Mouse (Mus musculus): ENCODE data around the gene Srebf1.

The Srebf1 gene

DNA sequence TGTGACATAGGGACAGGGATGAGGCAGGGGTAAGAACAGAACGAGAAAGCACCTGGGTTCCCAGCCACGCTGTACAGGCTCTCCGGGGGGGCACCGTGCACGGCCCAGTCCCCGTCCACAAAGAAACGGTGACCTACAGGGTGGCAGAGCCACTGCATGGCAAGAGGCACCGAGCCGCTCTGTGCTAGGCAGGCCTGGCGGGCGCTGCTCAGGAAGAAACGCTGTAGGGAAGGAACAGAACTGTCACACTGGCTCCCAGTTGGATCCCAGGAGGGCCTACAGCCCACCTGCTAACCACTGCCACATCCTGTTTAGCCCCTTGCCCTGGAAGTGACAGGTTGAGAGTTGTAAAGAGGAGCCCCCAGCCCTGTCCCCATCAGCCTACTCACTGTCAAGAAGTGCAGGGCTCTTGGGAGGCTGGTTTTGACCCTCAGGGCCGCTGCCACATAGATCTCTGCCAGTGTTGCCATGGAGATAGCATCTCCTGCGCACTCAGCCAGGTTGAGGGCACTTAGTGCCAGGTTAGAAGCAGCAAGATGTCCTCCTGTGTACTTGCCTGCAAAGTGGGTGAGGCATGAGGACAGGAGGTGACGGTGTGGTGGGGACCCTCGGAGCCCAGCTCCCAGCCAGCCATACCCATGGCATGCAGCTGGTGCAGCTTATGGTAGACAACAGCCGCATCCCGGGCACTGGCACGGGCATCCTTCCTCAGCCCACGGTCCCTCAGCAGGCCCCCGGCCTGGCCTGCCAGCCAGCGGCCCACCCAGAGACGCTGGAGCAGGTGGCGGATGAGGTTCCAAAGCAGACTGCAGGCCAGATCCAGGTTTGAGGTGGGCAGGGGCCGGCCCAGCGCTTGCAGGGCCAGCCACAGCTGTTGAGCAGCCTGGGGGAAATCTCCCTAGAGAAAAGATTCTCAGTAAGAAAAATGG, 19.4 kb downstream of the Srebf1 start:
- no peak for DNase-seq

DNA sequence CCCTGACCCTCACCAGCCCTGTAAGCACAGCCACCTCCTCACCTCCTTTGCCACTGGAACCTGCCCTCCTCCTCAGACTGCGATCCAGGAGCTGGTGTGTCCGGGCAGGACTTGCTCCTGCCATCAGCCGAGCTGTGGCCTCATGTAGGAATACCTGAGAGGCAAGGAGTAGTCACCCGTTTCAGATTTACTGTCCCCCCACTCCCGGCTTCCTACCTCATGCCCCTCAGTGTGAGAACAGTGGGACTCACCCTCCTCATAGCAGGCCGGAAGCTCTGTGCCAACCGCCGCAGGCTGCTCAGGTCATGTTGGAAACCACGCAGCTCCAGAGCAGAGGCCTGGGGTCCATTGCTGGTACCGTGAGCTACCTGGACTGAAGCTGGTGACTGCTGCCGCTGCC, 22.0 kb downstream of the Srebf1 start:
- DNase-seq: no peak

DNA sequence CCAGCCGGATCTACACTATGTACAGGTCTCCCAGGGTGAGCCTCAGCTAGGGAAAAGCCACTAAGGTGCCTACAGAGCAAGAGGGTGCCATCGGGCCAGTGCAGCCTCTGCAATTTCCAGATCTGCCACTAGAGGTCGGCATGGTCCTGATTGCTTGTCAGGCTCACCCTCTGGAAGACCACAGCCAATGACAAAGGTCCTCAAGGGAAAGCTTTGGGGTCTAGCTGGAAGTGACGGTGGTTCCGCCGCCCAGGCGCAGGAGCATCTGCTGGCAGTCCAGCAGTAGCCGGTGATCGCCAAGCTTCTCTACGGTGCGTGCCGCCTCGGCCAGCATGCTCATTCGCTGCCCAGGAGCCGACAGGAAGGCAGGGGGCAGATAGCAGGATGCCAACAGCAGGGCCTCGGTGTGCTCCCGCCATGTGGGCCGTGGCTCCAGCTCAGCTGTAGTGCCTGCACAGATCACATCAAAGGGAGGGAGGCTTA, 22.6 kb downstream of the Srebf1 start:
- DNase-seq: peak; percentile 90

DNA sequence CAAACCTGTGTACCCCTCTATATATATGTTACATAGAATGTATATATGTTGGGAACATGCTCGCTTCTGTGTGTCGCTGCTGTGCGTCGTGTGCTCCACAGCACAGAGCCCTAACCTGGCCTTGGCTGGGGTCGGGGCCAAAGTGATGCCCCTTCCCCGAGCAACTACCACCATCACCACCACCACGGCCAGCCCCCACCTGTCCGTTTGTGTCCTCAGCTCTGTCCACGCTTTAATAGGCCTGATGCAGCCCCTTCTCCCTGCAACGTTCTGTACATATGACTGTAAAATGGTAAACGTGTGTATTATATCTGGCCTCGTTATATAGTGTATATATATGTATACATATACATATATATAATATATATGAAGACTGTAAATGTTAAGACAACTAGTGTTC, 23.7 kb downstream of the Srebf1 start:
- no peak for DNase-seq

DNA sequence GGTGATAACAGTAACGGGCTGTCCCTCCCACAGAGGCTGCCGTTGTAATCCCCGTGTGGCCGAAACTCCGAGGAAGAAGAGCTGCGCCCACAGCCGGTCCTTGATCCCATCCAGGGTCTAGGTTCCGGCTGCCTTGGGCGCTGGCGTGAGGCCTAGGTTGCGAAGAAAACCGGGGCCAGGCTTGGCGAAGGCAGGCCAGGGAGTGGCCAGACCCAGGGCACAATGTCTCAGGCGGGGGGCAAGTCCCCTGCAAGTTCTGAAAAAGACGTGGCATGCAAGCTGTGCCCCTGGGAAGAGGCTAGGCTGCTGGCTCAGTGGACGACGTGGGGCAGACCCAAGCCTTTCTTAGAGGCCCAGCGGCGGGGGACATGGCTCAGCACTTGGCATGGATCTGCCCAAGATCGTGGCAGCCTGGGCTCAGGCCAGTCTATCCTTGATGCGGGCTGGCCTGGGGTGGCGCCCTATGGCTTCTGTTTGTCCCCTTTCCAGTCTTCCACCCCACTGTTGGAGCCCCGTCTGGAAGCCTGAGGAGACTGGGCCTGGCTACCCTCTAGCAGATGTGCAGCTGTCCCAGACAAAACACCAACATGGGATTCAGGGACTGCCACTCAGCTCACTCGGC, 24.3 kb downstream of the Srebf1 start:
- no peak for DNase-seq

DNA sequence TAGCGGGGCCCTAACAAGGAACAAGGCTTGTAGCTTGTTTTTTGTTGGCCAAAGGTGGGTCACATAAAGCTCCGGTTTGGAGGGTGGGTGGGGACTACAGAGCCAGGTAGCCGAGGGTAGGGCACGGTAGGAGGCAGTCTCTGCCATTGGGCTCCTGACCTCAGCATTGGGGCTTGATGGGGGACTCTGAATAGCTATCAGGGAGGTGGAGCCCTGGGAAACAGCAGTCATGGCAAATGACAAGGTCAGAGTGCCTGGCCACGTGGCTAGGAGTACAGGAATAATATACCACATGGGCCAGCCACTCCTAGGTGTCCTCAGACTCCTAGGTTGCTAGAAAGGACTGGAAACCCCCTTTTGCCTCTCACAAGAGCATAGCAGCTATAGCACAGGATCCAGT, 26.0 kb downstream of the Srebf1 start:
- no peak for DNase-seq

DNA sequence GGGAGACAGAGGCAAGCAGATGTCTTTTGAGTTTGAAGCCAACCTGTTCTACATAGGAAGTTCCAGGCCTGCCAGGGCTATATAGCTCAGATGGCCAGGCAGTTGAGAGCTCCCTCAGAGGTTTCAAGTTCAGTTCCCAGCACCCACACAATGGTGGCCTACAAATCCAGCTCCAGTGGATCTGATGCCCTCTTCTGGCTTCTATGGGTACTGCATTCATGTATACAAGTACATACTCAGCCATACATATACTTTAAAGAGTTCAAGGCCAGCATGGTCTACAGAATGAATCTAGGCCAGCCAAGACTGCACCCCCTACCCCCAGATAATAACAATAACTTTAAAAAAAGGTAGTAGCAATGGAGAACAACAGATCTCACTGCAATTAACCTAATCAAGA, 27.3 kb downstream of the Srebf1 start:
- no peak for DNase-seq

DNA sequence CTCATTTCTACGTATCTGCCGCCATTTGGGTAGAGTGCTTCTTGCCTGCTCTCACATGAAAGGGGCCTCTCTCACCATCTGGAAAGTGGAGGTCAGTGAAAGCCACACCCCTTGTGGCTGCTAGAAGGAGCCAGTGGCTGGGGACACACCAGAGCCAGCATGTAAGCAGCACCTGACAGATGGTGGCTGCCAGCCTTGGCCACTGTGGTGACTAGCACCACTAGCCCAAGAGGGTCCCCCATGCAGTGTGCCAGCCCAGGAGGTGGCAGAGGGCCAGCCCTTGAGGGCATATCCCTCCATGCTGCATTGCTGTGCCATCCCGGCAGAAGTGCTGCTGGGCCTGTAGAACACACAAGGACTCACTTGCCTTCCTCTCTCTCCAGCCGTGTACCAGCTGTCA, 28.8 kb downstream of the Srebf1 start:
- no peak for DNase-seq

DNA sequence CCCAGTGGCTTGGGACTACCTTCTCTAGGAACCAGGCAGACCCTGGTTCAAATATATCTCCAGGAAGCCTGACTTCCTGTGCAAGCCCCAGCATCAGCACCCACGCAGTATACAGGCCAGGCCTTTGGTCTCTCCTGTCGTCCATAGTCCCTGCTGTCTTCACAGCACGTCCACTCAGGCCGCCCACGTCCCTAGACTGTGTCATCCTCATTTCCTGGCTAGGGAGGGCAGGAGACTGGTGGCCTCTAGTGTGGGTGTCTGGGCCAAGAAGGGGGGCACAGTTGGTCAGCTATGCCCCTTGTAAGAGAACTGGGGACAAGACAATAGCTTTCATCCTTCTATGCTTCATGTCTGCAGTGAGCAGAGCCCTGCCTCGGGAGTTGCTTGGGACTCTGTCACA, 29.8 kb downstream of the Srebf1 start:
- no peak for DNase-seq

DNA sequence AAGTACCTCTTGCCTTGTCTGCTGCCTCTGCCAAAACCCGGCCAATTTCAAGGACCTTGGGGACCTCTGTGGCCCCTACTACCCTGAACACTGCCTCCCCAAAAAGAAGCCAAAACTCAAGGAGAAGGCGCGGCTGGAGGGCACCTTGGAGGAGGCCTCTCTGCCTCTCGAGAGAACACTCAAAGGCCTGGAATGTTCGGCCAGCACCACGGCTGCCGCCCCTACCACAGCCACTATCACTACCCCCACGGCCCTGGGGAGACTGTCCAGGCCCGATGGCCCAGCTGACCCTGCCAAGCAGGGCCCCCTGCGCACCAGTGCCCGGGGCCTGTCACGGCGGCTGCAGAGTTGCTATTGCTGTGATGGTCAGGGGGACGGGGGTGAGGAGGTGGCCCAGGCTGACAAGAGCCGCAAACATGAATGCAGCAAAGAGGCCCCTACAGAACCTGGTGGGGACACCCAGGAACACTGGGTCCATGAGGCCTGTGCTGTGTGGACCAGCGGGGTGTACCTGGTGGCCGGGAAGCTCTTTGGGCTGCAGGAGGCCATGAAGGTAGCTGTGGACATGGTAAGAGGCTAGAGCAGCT, 32.2 kb downstream of the Srebf1 start:
- DNase-seq: no peak

DNA sequence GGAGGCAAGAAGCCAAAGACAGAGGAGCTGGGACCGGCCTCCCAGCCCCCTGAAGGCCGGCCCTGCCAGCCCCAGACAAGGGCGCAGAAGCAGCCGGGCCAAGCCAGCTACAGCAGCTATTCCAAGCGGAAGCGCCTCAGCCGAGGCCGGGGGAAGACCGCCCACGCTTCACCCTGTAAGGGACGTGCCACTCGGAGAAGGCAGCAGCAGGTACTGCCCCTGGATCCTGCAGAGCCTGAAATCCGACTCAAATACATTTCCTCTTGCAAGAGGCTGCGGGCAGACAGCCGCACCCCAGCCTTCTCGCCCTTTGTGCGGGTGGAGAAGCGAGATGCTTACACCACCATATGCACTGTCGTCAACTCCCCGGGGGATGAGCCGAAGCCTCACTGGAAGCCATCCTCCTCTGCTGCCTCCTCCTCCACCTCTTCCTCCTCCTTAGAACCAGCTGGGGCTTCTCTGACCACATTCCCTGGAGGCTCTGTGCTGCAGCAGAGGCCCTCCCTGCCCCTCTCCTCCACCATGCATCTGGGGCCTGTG, 32.8 kb downstream of the Srebf1 start:
- DNase-seq: no peak

DNA sequence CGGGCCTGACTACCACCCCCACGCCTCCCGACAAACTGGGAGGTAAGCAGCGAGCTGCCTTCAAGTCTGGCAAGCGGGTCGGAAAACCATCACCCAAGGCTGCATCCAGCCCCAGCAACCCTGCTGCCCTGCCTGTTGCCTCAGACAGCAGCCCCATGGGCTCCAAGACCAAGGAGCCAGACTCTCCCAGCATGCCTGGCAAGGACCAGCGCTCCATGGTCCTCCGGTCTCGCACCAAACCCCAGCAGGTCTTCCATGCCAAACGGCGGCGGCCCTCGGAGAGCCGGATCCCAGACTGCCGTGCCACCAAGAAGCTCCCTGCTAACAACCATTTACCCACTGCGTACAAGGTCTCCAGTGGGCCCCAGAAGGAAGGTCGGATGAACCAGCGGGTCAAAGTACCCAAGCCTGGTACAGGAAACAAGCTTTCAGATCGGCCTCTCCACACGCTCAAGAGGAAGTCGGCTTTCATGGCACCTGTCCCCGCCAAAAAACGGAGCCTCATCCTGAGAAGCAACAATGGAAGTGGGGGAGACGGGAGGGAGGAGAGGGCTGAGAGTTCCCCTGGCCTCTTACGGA, 34.0 kb downstream of the Srebf1 start:
- DNase-seq: no peak

DNA sequence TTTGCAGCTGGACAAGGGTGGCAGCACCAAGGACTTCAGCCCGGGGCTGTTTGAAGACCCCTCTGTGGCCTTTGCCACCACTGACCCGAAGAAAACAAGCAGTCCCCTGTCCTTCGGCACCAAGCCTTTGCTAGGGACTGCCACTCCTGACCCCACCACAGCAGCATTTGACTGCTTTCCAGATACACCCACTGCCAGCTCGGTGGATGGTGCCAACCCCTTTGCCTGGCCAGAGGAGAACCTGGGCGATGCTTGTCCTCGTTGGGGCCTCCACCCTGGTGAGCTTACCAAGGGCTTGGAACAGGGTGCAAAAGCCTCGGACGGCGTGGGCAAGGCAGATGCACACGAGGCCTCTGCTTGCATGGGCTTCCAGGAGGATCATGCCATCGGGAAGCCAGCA, 35.3 kb downstream of the Srebf1 start:
- no peak for DNase-seq

DNA sequence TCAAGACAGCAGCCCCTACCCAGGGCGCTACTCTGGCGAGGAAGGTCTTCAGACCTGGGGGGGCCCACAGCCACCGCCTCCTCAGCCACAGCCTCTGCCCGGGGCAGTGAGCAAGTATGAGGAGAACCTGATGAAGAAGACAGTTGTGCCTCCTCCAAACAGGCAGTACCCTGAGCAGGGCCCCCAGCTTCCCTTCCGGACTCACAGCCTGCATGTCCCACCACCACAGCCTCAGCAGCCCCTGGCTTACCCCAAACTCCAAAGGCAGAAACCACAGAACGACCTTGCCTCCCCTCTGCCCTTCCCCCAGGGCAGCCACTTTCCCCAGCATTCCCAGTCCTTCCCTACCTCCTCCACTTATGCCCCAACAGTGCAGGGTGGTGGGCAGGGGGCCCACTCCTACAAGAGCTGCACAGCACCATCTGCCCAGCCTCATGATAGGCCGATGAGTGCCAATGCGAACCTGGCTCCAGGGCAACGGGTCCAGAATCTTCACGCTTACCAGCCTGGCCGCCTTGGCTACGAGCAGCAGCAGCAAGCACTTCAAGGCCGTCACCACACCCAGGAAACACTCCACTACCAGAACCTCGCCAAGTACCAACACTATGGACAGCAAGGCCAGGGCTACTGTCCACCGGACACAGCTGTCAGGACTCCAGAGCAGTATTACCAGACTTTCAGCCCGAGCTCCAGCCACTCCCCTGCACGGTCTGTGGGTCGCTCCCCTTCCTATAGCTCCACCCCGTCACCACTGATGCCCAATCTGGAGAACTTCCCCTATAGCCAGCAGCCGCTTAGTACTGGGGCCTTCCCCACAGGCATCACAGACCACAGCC, 36.8 kb downstream of the Srebf1 start:
- DNase-seq: peak; percentile 45

DNA sequence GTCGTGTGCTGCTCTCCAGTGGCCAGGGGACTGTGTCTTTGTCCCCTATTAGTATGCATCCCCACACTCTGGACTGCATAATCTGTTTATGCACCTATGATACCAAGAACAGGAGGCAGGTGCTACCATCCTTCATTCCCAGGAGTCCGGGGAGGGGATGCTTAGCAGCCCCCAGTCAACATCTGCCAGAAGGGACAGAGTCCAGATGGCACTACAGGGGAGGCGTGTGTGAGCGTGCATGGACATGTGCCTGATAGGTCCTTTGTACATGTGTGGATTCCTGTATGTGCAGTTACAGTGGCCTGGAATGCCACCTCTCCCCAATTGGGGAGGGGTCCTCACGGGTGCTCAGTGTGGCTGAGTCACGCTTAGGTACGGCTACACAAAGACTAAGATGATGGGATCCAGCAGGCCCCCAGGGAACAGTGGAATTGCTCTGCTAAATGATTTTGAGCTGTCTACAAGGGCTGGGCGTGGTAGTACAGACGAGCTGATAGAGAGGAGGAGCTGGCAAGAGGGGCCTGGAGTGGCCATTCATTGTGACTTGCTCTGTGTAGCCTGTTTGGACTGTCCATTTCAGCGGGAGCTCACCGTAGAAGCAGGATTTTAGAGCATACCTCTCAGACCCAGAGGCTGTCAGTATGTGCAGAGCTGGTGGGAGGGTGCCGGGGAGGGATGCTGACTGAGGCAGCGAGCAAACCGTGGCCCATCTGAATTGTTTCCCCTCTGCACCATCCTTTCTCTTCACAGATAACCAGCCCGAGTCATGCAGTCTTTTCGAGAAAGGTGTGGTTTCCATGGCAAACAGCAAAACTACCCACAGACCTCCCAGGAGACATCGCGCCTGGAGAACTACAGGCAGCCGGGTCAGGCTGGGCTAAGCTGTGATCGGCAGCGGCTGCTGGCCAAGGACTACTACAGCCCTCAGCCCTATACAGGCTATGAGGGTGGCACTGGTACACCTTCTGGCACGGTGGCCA, 37.7 kb downstream of the Srebf1 start:
- no peak for DNase-seq

DNA sequence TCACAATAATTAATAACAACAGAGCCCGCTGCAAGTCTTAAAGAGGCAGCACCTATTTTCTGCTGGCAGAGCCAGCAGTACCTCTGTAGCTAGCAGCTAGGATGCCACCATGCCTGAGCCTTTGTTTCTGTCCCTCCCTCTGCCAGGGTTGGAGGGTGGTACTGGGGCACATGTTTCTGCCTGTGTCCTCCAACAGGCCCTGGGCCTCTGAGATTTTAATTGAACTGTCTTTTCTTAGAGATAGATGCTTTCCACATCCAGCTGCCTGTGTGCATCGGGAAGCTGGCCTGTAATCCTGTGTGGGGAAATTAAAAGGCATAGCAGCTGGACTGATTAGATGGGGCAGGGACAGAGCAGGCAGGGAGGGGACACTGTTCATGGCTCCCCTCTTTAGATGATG, 39.6 kb downstream of the Srebf1 start:
- DNase-seq: no peak

DNA sequence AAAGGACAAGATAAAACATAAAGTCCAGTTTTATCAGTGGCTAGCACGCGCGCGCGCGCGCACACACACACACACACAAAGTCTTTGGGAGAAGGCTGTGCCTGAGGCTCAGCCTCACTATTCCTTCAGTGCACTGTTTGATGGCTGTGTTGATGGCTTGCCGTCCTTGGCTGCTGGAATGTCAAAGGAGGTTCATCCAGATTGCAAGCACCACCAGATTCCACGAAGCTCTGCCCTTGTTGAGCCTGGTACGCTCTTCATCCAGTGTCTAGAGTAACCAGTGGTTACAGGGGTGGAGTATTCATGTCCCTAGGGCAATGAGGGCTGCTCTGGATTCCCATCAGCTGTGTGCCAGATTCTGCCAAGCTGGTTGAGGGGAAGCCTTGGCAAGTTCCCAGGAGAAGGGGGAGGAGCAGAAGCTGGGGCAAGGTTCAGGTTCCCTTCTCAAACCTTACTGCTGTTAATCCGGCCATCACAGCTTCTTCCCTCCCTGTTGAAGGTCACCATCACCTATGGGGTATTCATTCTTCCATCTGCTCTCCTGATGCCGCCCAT, 40.2 kb downstream of the Srebf1 start:
- DNase-seq: no peak

DNA sequence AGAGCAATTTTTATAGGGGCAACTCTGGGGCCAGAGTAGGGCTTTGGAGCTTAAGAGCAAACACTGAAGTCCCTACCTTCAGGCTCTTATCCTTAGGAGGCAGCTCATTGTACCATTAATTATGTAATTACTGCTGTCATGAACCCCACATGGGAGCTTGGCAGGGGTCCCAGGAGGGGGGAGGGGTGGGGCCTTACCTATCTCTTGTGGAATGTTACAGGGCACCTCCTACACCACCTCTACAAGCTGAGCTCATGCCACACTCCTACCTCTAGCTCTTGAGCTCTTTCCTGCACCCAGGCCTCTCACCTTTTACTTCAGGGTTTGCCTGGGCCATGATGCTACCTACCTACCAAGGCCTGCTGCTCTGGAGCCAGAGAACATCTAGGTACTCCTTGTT, 43.9 kb downstream of the Srebf1 start:
- no peak for DNase-seq

DNA sequence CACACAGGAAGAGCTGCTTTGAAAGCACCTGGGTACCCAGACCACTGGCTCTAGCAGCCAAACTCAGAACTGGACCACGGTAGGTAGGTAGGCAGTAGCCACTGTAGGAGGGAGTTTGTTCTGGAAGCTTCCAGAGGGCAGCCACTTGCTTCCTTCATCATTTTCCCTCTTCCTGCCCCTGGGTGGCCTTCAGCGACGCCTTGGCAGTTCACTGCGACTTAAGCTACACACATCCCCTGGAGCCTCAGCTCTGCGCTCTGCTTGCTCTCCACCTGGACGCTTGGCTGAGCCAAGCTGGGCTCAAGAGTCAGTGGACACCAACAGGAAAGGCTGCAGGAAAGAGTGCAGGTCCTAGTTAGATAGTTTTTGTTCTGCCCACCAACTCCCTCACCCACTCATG, 44.4 kb downstream of the Srebf1 start:
- no peak for DNase-seq

DNA sequence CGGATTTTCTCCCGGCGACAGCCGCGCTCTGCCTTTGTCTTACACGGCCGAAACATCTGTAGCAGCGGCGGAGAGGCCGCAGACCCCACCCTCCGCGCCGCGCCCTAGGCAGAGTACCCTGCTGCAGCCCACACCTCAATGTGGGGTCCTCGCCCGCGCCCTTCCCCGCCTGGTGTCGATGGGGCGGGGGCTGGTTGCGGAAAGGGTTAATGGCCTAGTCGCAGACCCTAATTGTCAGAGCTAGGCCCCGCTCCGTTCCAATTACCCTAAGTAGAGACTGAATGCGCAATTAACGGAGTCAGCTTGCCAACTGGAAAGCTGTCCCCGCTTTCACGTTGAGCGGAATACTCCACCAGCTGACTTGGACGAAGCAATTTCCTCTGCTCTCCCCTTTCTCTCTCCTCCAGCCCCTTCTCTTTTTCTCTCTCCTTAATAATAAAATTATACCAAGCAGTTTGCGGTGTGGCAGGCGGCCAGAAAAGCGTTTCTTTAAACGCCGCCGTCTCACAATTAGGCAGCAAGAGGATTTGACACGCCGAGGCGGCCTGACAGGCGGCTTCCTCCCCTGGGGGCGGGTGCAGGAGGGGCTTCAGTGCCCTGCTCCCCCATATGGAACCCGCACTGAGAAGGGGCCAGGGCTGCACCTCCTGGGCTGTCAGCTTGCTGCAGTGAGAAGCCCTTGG, 45.3 kb downstream of the Srebf1 start:
- DNase-seq: peak; percentile 79
